Mouse (Mus musculus): Measurements from ENCODE around the gene Marc2.
A peak's percentile ranks its signal among the peaks of the same experiment; 100 is the strongest.

The Marc2 gene

DNA sequence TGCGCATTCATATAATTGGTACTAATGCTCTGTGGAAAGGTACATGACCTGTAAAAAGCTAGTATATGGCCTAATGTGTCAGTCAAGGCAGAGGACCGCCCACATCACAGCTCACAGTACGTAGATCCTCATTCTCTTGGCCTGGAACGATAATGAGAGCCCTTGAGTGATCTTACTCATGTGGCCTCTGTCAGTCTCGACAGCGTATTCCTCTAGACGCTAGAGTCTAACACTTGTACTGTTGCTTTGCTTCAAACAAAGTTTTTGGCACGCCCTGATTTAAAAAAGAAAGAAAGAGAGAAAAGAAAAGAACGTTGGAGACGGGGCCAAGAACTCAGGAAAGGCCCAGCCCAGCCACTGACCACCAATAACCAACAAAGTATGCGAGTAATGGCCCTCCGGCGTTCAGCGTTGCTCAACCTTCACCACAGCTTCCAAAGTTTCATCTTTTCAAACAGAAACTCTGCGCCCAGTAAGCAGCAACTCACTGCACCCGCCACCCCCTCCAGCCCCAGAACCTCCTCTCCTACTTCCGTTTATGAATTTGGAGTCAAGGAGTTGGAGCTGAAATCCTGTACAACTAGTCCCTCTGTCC is 37.7 kb downstream of the Marc2 start:
- DNase-seq (ENCODE audit: extremely low spot score, low spot score), result no peak

GRCm38 (mm10) chr1:184807627-184808417 is 38.4 kb downstream of the Marc2 start:
- no peak for DNase-seq (ENCODE audit: extremely low spot score, low spot score)

DNA sequence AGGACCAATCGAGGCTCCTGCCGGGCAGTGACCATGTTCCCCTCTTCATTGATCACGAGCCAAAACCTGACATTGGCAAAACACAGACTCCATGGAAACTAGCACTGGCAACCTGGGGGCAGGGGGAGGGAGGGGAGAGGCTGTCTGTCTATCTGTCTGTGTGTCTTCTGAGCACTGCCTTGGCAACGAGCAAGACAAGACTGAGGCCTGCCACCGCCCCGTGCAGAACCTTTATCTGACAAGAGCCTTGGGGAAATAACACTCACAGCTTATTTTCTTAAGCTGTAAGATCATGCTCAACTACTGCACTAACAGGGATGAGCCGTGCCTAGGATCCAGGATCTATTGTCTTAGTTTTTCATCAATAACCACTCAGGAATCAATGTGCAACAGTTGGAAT is 39.1 kb downstream of the Marc2 start:
- no peak for DNase-seq (ENCODE audit: extremely low spot score, low spot score)

DNA sequence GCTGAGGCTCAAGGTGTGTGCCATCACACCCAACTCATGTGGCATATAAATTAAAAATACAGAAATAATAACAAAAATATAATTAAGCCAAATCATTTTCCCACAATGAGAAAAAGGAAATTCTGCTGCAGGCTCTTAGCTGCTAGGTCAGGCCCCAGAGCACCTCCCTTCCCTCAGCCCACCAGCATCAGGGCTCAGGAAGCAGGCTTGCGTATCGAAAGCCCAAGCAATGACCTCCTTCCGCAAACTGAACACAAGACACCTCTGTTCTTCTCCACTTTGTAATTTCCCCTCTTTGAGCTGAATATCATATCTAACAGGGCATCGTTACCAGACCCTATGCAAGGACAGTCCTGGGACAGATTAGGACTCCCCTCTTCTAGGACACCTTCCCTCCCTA is 40.5 kb downstream of the Marc2 start:
- DNase-seq (ENCODE audit: extremely low spot score, low spot score), result no peak

GRCm38 (mm10) chr1:184793163-184793876 is 52.9 kb downstream of the Marc2 start:
- DNase-seq (ENCODE audit: extremely low spot score, low spot score), result peak; percentile 58

- no peak for DNase-seq (ENCODE audit: extremely low spot score, low spot score)
Measured at GRCm38 (mm10) chr1:184791109-184791508, 55.1 kb downstream of the Marc2 start.

- DNase-seq (ENCODE audit: extremely low spot score, low spot score), result no peak
Measured at GRCm38 (mm10) chr1:184786376-184787151, 59.7 kb downstream of the Marc2 start.

DNA sequence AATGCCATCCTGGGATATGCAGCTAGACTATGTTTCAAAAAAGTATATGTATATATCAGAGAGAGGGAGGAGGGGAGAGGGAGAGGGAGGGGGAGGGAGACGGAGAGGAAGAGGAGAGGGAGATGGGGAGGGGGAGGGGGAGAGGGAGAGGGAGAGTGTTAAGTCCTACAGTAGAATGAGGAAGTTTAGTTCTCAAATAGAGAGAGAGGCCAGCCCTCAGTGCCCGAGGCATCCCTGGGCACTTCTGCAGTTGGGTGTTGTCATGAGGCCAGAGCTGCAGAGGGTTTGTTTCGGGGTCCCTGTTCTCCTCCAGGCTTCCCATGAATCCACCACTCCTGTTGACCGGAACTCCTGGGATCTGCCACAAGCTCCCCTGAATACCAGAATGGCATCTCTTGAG is 62.6 kb downstream of the Marc2 start:
- no peak for DNase-seq (ENCODE audit: extremely low spot score, low spot score)

GRCm38 (mm10) chr1:184782161-184782513 is 64.1 kb downstream of the Marc2 start:
- no peak for DNase-seq (ENCODE audit: extremely low spot score, low spot score)

DNA sequence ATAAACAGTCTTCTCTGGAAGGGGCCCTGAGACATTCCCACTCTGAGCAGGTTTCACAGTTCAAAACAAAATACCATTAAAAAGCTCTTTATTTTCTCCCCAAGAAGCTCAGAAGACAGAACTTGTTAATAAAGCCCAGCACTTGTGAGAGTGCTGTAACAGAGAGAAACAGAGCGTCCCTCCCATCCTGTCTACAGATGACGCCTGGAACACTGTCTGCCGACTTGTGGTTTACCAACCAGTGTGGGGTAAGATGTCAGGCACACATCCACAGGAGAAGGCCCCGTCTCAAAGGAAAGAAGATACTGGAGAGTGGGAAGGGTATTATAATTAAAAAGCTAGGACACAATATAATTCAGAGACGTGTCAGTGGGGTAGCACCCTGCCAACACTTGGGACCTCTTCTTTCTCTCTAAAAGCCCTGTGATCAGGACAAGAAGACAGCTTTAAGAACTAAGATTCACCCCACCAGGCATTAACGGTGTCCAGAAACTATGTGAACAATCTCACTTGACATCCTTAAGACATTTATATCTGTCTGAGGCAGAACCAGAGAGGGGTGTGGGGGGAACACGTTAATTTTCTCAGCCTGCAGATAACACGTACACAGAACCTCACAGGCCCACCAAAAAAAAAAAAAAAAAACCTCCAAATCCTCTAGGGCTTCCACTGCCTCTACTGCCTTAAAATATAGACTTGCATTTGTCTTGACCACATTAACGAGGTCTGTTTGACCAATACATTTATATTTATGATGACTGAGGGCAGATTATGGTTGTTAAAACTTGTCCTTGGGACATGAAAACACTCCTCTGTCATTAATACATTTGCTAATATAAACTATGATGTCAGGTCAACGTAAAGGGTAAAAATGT is 64.7 kb downstream of the Marc2 start:
- no peak for DNase-seq (ENCODE audit: extremely low spot score, low spot score)

GRCm38 (mm10) chr1:184778157-184778556 is 68.1 kb downstream of the Marc2 start:
- DNase-seq (ENCODE audit: extremely low spot score, low spot score), result no peak

GRCm38 (mm10) chr1:184777061-184777795 is 69.0 kb downstream of the Marc2 start:
- no peak for DNase-seq (ENCODE audit: extremely low spot score, low spot score)

GRCm38 (mm10) chr1:184775289-184775688 is 71.0 kb downstream of the Marc2 start:
- no peak for DNase-seq (ENCODE audit: extremely low spot score, low spot score)

GRCm38 (mm10) chr1:184771891-184772249 is 74.4 kb downstream of the Marc2 start:
- no peak for DNase-seq (ENCODE audit: extremely low spot score, low spot score)

DNA sequence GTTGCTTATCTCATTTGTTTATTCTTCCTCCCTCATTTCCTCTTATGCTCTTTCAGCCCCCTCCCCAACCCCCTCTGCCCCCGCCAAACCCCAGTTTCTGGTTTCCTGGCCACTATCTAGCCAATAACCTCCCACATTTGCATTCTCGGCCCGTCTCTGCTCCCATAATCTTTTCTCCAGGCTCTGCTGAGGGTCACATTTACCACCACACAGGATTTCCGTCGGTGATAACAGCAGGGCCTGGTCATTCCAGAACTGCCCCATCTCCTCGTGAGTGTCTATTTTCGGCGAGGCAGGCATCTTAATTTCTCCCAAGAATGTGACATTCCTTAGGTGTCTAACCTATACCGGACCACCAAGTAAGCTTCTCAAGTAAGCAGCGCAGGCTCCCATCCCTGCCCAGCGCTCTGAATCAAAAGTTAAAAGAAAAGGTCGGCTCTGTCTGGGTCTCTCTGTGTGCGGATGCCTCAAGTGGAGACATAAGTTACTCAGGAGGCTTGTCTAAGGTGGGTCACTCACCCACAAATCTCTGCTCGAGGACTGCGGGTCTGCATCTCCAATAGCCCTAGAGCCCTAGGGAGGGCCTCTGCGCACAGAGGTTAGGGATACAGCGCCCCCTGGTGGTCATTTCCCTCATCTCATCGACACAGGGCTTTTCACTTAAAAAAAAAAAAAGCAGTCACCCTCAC is 74.9 kb downstream of the Marc2 start:
- peak; percentile 90 for DNase-seq (ENCODE audit: extremely low spot score, low spot score)

DNA sequence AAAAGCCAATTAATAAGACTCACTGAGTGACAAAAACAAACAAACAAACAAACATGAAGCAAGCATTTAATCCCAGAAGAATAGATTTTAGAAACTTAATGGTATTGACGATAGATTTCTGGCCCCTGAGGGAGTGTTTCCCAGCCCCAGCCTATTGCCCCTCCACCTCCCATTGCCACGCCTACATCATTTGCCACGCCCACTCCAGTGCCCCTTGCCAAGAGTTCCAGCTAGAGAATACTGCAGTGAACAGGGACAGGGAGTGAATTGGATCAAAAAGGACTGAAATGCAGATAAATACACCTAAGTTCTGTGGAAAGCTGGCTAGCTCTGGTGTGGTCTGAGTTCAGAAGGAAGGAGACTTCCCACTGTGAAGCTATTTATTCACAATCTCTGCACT is 82.4 kb downstream of the Marc2 start:
- DNase-seq (ENCODE audit: extremely low spot score, low spot score), result no peak

Data from neural tube, embryonic 10.5 days (tissue).